Mouse (Mus musculus) heart, embryonic 12.5 days (tissue): ENCODE measurements around the gene Endou. TPM values are rescaled to one million over a fixed set of nuclear protein-coding genes. Genes with fewer than 3 reads are reported as not detected.

Experiments used
- ATAC-seq: fragments of 200-750 bp; cut with Nextera tagmentation; 2 replicates; pipeline ENCODE4 v1.8.0; 2017; ENCODE audit warnings: moderate TSS enrichment, moderate library complexity; ENCODE audit not compliant: insufficient number of reproducible peaks, low FRiP score
- H3K27ac ChIP-seq: fragments of 300-500 bp; sonication (generic); 2 replicates; pipeline ENCODE4 v1.5.1; 2016; ENCODE audit warnings: mild to moderate bottlenecking, moderate library complexity; ENCODE audit not compliant: poor library complexity, severe bottlenecking
- H3K27me3 ChIP-seq: fragments of 300-500 bp; sonication (generic); replicated peaks from 2 replicates; pipeline ENCODE4 v1.6.1; 2016; ENCODE audit warnings: mild to moderate bottlenecking, moderate library complexity
- H3K36me3 ChIP-seq: fragments of 300-500 bp; sonication (generic); 2 replicates; pipeline ENCODE4 v1.6.1; 2016; ENCODE audit warnings: mild to moderate bottlenecking, moderate library complexity
- H3K4me1 ChIP-seq: fragments of 300-500 bp; sonication (generic); replicated peaks from 2 replicates; pipeline ENCODE4 v1.6.1; 2016; ENCODE audit warnings: mild to moderate bottlenecking
- H3K4me2 ChIP-seq: fragments of 300-500 bp; sonication (generic); 2 replicates; pipeline ENCODE4 v1.6.1; 2016; ENCODE audit warnings: mild to moderate bottlenecking, moderate library complexity
- H3K4me3 ChIP-seq: fragments of 300-500 bp; sonication (generic); 2 replicates; pipeline ENCODE4 v1.5.1; 2016; ENCODE audit warnings: mild to moderate bottlenecking
- H3K9ac ChIP-seq: fragments of 300-500 bp; sonication (generic); 2 replicates; pipeline ENCODE4 v1.6.1; 2016; ENCODE audit warnings: mild to moderate bottlenecking, moderate library complexity
- H3K9me3 ChIP-seq: fragments of 300-500 bp; sonication (generic); replicated peaks from 2 replicates; pipeline ENCODE4 v1.6.1; 2016; ENCODE audit warnings: mild to moderate bottlenecking, moderate library complexity
- WGBS: fragments of 180-500 bp; shearing (Covaris S2); methylation state at CpG from one replicate; pipeline ENCODE4 v1.1.7; 2016; 5-methylcytosine and 5-hydroxymethylcytosine counted together
- polyA plus RNA-seq: library from polyadenylated mRNA; unstranded; fragments of >200 nt; fragmentation: Nextera tagmentation; extraction: Ambion mirVana; gene quantifications from 2 replicates; pipeline ENCODE4 v1.2.1, GENCODE M21; 2016

The Endou gene
- polyA plus RNA-seq, 1 experiment from 2014 or later: 0.14 TPM

DNA sequence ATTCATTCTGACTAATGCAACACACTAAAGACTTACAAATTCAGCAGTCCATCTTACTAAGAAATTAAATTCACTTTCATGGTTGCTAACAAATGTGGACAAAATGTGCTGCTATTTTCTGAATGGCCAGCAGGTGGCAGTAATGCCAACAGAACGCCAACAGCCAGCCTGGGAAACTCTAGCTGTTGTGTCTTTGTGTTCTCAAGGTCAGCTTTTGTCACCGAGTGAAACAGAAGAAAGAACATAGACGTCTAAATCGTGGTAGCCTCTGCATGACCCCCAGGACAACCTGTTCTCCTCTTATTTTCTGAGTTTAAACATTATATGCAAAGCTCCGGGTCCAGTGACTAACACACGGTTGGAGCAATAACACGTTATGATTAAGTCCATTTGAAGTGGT, 63.7 kb downstream of the Endou start:
- 0 out of 2 replicates have a peak overlapping the region, but pooled peaks have one; percentile 3 for H3K4me2 ChIP-seq

GRCm38 (mm10) chr15:97666457-97666770, 64.7 kb downstream of the Endou start:
- Histone ChIP-seq H3K36me3 (no peaks in the 10 kb centered on the region), H3K27me3 (no peaks in the 10 kb centered on the region), H3K4me3 (no peak overlapping the region), H3K4me2 (no peak overlapping the region), H3K4me1 (peaks cover 9% of the 10 kb centered on the region; the same call in 1 of the 2 replicates), H3K9ac (no peak overlapping the region), H3K27ac (no peak overlapping the region), H3K9me3 (no peaks in the 10 kb centered on the region)
- WGBS: 85% methylated on average over 10 of the region's 10 CpGs
- no peak for ATAC-seq

More for the DNA sequence above, 63.7 kb downstream of the Endou start:
- WGBS: 33% methylated on average over 7 of the region's 7 CpGs
- Histone ChIP-seq H3K9me3 (no peaks in the 10 kb centered on the region), H3K4me3 (no peak overlapping the region), H3K27me3 (no peaks in the 10 kb centered on the region), H3K36me3 (0 out of 2 replicates have a peak, but pooled peaks cover 6% of the 10 kb centered on the region), H3K9ac (no peak overlapping the region), H3K27ac (no peak overlapping the region), H3K4me1 (peaks cover 9% of the 10 kb centered on the region; the same call in 1 of the 2 replicates)
- ATAC-seq: no peak

DNA sequence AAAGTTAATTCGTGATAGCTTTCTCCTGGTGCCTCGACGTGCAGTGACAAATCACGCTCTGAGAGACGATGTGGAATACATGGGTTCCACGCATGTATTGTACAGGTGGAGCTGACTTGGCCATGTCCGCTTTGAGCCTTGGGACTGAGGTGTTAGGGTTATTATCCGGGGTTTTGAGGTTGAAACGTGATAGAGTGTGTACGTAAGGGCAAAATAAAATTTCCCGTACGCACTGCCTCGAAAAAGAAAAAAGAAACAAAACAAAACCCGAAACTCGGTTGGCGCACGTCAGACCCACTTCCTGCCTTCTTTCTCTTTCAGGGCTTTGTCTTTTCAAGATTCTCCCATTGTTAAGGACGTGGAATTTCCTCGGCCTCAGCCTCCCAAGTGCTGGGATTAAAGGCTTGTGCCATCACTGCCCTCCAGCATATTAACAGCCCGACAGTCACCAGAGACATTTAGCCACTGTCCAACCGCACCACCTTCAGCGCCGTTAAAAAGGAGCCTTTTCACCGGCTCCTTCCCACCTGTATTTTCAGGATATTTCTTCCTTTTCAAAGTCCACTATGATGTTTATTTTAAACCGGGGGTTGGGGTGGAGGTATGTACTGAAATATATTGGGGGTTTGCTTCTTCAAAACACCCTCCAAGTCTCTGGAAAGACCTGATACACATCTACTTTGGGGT, 65.2 kb downstream of the Endou start:
- Histone ChIP-seq H3K36me3 (no peaks in the 10 kb centered on the region), H3K9ac (no peak overlapping the region), H3K9me3 (no peaks in the 10 kb centered on the region), H3K4me2 (no peak overlapping the region), H3K4me1 (peaks cover 9% of the 10 kb centered on the region; the same call in 1 of the 2 replicates), H3K4me3 (no peak overlapping the region), H3K27ac (no peak overlapping the region), H3K27me3 (no peaks in the 10 kb centered on the region)
- 71% methylated on average over 25 of the region's 25 CpGs for WGBS
- ATAC-seq: no peak

- H3K27me3 ChIP-seq: no peaks in the 10 kb centered on the region
- H3K36me3 ChIP-seq: no peaks in the 10 kb centered on the region
- ATAC-seq: no peak
- H3K4me3 ChIP-seq: no peak overlapping the region
- no peak overlapping the region for H3K4me2 ChIP-seq
- no peak overlapping the region for H3K27ac ChIP-seq
- H3K4me1 ChIP-seq: peaks cover 2% of the 10 kb centered on the region; the same call in 1 of the 2 replicates
- H3K9ac ChIP-seq: no peak overlapping the region
- no peaks in the 10 kb centered on the region for H3K9me3 ChIP-seq
- 61% methylated on average over 16 of the region's 16 CpGs for WGBS
Measured at GRCm38 (mm10) chr15:97664981-97665668, 66.0 kb downstream of the Endou start.

DNA sequence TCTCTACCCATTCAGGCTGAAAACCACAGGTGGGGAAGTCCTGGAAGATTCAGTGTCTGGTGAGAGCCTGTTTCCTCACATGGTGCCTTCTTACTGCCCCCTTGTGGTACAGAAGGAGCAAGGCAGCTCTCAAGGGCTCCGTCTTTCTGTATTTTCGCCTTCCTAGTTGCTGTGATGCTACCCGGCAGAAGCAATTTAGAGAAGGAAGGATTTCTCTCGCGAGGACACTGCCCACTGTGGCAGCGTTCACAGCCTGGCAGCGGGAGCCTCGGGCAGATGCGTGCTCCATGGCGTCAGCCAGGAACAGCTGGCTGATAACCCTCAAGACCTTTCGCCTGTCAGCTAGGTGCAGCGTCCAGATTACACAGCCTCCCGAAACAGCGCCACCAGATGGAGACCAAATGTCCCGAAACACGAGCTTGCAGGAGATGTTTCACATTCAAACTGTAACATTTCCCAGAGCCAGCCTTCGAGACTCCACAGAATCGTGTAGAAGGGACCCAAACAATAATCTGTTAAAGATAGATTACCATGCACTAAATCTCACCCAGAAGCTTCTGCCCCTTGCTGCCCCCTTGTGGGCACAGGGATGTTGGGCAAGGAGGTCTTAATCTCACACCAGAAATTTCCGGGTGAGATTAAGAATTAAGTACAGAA, 67.3 kb downstream of the Endou start:
- Histone ChIP-seq H3K9ac (peak overlapping the region; percentile 65; the same call in 1 of the 2 replicates), H3K9me3 (no peaks in the 10 kb centered on the region), H3K4me1 (no peaks in the 10 kb centered on the region), H3K4me3 (peak overlapping the region; percentile 56), H3K27me3 (no peaks in the 10 kb centered on the region), H3K36me3 (no peaks in the 10 kb centered on the region), H3K27ac (no peak overlapping the region), H3K4me2 (peak overlapping the region; percentile 87)
- ATAC-seq: peak; percentile 46; the same call in 1 of the 2 replicates
- WGBS: 6% methylated on average over 19 of the region's 19 CpGs

Other genes starting within 250 kb of the Endou start
- gene Rpap3, start 25.5 kb downstream of the Endou start, polyA plus RNA-seq: 21.5 and 23.7 TPM in 2 replicates
- 22.0 and 22.9 TPM in 2 replicates for gene Rapgef3, start 36.6 kb upstream of the Endou start, polyA plus RNA-seq
- 52.9 and 55.0 TPM in 2 replicates for gene Slc48a1, start 47.2 kb upstream of the Endou start, polyA plus RNA-seq
- 27.4 and 27.8 TPM in 2 replicates for gene Hdac7, start 113.2 kb upstream of the Endou start, polyA plus RNA-seq
- 1.4 and 1.6 TPM in 2 replicates for gene Vdr, start 179.3 kb upstream of the Endou start, polyA plus RNA-seq
- 28.5 and 32.2 TPM in 2 replicates for gene Tmem106c, start 232.9 kb upstream of the Endou start, polyA plus RNA-seq